ENCODE assay signal across 8 mouse cellular contexts in genomic region chr5:23782051-23782810, GRCm38 (mm10). TPM values are rescaled to one million over a fixed set of nuclear protein-coding genes. Genes with fewer than 3 reads are reported as not detected.
DNase-seq lines count a peak whose midpoint lies in the region; ATAC-seq and TF ChIP-seq lines count a peak whose summit lies in the region.

No protein-coding gene starts in this region.

- no peaks in the 10 kb centered on the region for H3K9me3 ChIP-seq in kidney, embryonic 14.5 days (ENCODE audit: control insufficient read depth, low read length)
- H3K9me3 ChIP-seq in intestine, embryonic 14.5 days (ENCODE audit: control insufficient read depth, low read length) = no peaks in the 10 kb centered on the region

- H3K4me2 ChIP-seq in kidney, embryonic 14.5 days (replicated peaks; ENCODE audit: low read depth, low read length) = peak overlapping the region; percentile 75
- peak overlapping the region; percentile 68 for H3K4me2 ChIP-seq in intestine, embryonic 14.5 days (ENCODE audit: low read length)

- WGBS in kidney, embryonic 14.5 days = 47% methylated on average over 8 of the region's 8 CpGs
- WGBS in intestine, embryonic 14.5 days = 40% methylated on average over 8 of the region's 8 CpGs

- DNase-seq in kidney, adult 9 months = no peak
- DNase-seq in intestine, embryonic 14.5 days (ENCODE audit: low spot score) = no peak
- peak; percentile 14 for DNase-seq in neural tube, embryonic 10.5 days (ENCODE audit: extremely low spot score, low spot score)
- no peak for DNase-seq in left cerebral cortex, adult 8-10 months (ENCODE audit: low spot score in 2 of 2)
- DNase-seq in embryo, embryonic 10 days (ENCODE audit: low spot score) = no peak
- no peak for DNase-seq in lung, postnatal 36 days

- no peaks in the 10 kb centered on the region; the same call in 1 of the 2 replicates for H3K36me3 ChIP-seq in kidney, embryonic 14.5 days (ENCODE audit: control insufficient read depth, insufficient read depth, low read length)
- H3K36me3 ChIP-seq in intestine, embryonic 14.5 days (ENCODE audit: control insufficient read depth, insufficient read depth, low read length) = no peaks in the 10 kb centered on the region; the same call in 1 of the 2 replicates

- peak overlapping the region; percentile 92 for H3K4me3 ChIP-seq in kidney, embryonic 14.5 days (ENCODE audit: low read length)
- peak overlapping the region; percentile 78 for H3K4me3 ChIP-seq in bone marrow macrophage, adult 2 months (ENCODE audit: insufficient read depth, low read length)
- H3K4me3 ChIP-seq in intestine, embryonic 14.5 days (ENCODE audit: low read depth, low read length) = peak overlapping the region; percentile 92

- peak overlapping the region; percentile 89 for H3K9ac ChIP-seq in kidney, embryonic 14.5 days (ENCODE audit: low read depth, low read length)
- peak overlapping the region; percentile 82 for H3K9ac ChIP-seq in intestine, embryonic 14.5 days (ENCODE audit: low read length)

- ATAC-seq in kidney, embryonic 14.5 days (ENCODE audit: low FRiP score, low TSS enrichment) = no peak
- ATAC-seq in intestine, embryonic 14.5 days (replicated peaks; ENCODE audit: low FRiP score, low TSS enrichment, low read depth) = no peak

- TF ChIP-seq POLR2A in bone marrow macrophage, adult 2 months (IDR thresholded peaks at IDR 0.05; ENCODE audit: borderline replicate concordance, low read depth, low read length) = no peak

- H3K27me3 ChIP-seq in kidney, embryonic 14.5 days (ENCODE audit: control insufficient read depth, insufficient read depth, low read length) = no peaks in the 10 kb centered on the region
- no peaks in the 10 kb centered on the region for H3K27me3 ChIP-seq in intestine, embryonic 14.5 days (replicated peaks; ENCODE audit: control insufficient read depth, insufficient read depth, low read length)

- no peak for TF ChIP-seq CTCF in bone marrow macrophage, adult 2 months (IDR thresholded peaks at IDR 0.05; ENCODE audit: low read depth, low read length)

- H3K4me1 ChIP-seq in kidney, embryonic 14.5 days (ENCODE audit: control insufficient read depth, insufficient read depth, low read length) = peaks cover 13% of the 10 kb centered on the region; the same call in 1 of the 2 replicates
- H3K4me1 ChIP-seq in bone marrow macrophage, adult 2 months (ENCODE audit: control insufficient read depth, insufficient read depth, low read length) = peaks cover 11% of the 10 kb centered on the region
- peaks cover 19% of the 10 kb centered on the region for H3K4me1 ChIP-seq in intestine, embryonic 14.5 days (replicated peaks; ENCODE audit: control insufficient read depth, insufficient read depth, low read length)

- no peak overlapping the region for H3K27ac ChIP-seq in kidney, embryonic 14.5 days (ENCODE audit: low read depth, low read length)
- no peak overlapping the region for H3K27ac ChIP-seq in bone marrow macrophage, adult 2 months (ENCODE audit: insufficient read depth, low read depth, low read length)
- H3K27ac ChIP-seq in intestine, embryonic 14.5 days (ENCODE audit: low read depth) = no peak overlapping the region

RNA-seq across cellular contexts. Expression of gene Pus7, which starts 1.3 kb away (rescaled TPM):
- 21.7 and 41.4 TPM in 2 replicates for polyA plus RNA-seq in kidney, embryonic 14.5 days (2014; fragmentation: Nextera tagmentation; extraction: Ambion mirVana)
- polyA plus RNA-seq in bone marrow macrophage, adult 2 months (2012; ENCODE audit: insufficient read depth, insufficient read length, missing spikeins) = 5.4 and 6.1 TPM in 2 replicates
- 36.3 and 44.2 TPM in 2 replicates for polyA plus RNA-seq in intestine, embryonic 14.5 days (2014; fragmentation: Nextera tagmentation; extraction: Ambion mirVana)
- total RNA-seq in left cerebral cortex, adult 8-10 months (2022) = 10 to 100 TPM; 15.7 to 22.8 (median 17.8) TPM

RNA-seq across cellular contexts. Expression of gene Rint1, which starts 5.3 kb away (rescaled TPM):
- 32.4 and 39.1 TPM in 2 replicates for polyA plus RNA-seq in kidney, embryonic 14.5 days (2014; fragmentation: Nextera tagmentation; extraction: Ambion mirVana)
- 10.6 and 15.1 TPM in 2 replicates for polyA plus RNA-seq in bone marrow macrophage, adult 2 months (2012; ENCODE audit: insufficient read depth, insufficient read length, missing spikeins)
- polyA plus RNA-seq in intestine, embryonic 14.5 days (2014; fragmentation: Nextera tagmentation; extraction: Ambion mirVana) = 29.6 and 31.1 TPM in 2 replicates
- 10 to 100 TPM; 18.8 to 22.9 (median 21.0) TPM for total RNA-seq in left cerebral cortex, adult 8-10 months (2022)
